Mouse (Mus musculus) pancreas, adult 10 weeks (tissue): ENCODE results near the gene Sec31a. TPM values are rescaled to one million over a fixed set of nuclear protein-coding genes. Genes with fewer than 3 reads are reported as not detected.

Experiments
- polyA plus RNA-seq: library from polyadenylated mRNA; stranded (reverse); fragments of 350-450 nt; fragmentation: Illumina TruSeq; extraction: RNeasy Lipid Tissue Mini Kit (QIAGEN cat#74804); gene quantifications from one replicate; pipeline ENCODE4 v1.2.3, GENCODE M21; 2015; ENCODE audit warnings: low read depth, low replicate concordance; ENCODE audit not compliant: insufficient read depth

Sec31a gene
- polyA plus RNA-seq = 101 TPM

DNA sequence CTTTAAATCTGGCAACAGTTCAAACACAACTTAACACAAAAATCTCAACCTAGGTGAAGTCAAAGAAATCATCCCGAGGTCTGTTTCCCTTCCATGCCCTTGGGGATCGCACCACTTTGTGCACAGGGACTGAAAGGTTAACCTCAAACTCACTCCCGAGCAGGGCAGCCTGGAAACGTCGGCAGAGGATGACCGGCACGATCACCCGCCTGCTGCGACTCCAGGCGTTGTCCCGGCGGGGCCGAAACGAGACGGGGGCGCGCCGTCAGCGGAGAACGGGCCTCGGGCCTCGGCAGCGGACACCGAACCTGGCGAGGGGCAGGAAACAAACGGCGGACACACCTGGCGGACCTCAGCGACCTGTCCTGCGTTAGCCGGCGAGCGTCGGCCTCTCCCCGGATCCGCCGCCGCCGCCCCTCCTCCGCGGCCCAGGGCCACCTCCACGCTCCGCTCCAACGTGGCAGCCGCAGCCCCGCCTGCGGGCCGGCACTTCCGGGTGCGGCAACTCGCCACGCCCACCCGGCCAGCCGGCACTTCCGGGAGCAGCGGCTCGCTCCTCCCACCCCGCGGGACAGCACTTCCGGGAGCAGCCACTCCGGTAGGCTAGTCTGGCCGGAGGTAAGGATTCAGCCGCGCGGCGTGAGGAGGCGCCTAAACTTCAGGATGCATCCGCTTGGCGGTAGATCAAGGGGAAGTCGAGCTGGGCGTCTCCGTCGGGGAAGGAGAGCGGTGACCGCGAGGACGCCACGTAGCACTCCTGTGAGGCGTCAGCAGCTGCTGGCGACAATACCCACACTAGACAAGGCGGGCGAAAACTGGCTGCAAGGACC is at the start of gene Sec31a:
Gene Sec31a, minus strand, starts transcription at position 474 of the 830 bp plus-strand sequence.

Other genes with a start within 250 kb of the Sec31a start
- gene Lin54, start 84.4 kb upstream of the Sec31a start, polyA plus RNA-seq = 2.1 TPM
- 13.6 TPM for gene Cops4, start 102.1 kb upstream of the Sec31a start, polyA plus RNA-seq
- 6.4 TPM for gene Plac8, start 156.0 kb upstream of the Sec31a start, polyA plus RNA-seq